Mouse (Mus musculus) cerebellum, adult 2 months (tissue): ENCODE measurements at regions not wholly inside any gene's neighbourhood (a gene's known extent, or its start where the extent isn't known, plus 50 kb on each side); places are given as distances from the start of the nearest gene placed in this dataset.

Experiments used
- CTCF ChIP-seq: fragments of 200-500 bp; IDR thresholded peaks from 2 replicates; pipeline ENCODE4 v1.5.1; 2011; ENCODE audit warnings: low read depth, mild to moderate bottlenecking, control low read depth, low read length, moderate library complexity, borderline replicate concordance; ENCODE audit not compliant: insufficient read depth
- POLR2A ChIP-seq: fragments of 200-500 bp; IDR thresholded peaks from 2 replicates; pipeline ENCODE4 v1.6.1; 2011; ENCODE audit warnings: low read length, control low read depth, borderline replicate concordance; ENCODE audit not compliant: insufficient read depth

DNA sequence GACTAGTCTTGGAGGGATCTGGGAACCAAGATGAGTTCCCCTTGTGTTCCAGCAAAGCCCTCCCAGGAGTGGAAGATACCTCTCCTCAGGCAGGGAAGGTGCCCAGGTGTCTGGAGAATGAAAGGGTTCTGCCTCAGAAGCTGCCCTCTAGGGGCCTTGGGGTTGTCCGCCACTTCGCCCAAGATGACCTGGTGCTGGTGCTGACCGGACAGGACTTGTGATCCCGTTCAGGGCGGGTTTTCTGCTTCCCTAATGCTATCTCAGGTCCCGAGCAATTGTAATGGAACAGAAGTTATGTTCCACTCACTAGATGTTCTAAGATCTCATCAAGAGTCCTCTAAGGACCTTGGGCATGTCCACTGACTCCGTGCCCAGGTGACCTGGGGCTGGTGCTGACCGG lies 1726.6 kb upstream of the Pcdh20 start:
- TF ChIP-seq CTCF (no peak), POLR2A (no peak)
